Mouse (Mus musculus): ENCODE results near the gene Tle4. TPM values are rescaled to one million over a fixed set of nuclear protein-coding genes. Genes with fewer than 3 reads are reported as not detected.

Tle4 gene
- total and polyA plus RNA-seq, 3 experiments, result 18.9 to 27.7 (median 23.4) TPM

- Histone ChIP-seq H3K27me3 (replicated peaks) (no peaks in the 10 kb centered on the region), H3K4me2 (ENCODE audit: insufficient read depth, low read depth, poor library complexity, severe bottlenecking) (no peak overlapping the region), H3K9ac (ENCODE audit: insufficient read depth, low read depth) (no peak overlapping the region), H3K4me3 (replicated peaks in 1 of 3; ENCODE audit: low read depth in 2 of 3, low read length in 2 of 3, poor library complexity in 1 of 3) (no peak overlapping the region), H3K79me2 (replicated peaks; ENCODE audit: control insufficient read depth, extremely low read depth, insufficient read depth, poor library complexity, severe bottlenecking) (peaks cover 57% of the 10 kb centered on the region), H3K9me3 (replicated peaks; ENCODE audit: low read length) (no peaks in the 10 kb centered on the region), H3K4me1 (ENCODE audit: control insufficient read depth in 1 of 2, insufficient read depth in 2 of 2) (peaks cover 3 to 25% of the 10 kb centered on the region in 2 experiments; a peak in 2 of 4 replicates), H3K27ac (ENCODE audit: insufficient read depth, low read depth) (no peak overlapping the region), H3K36me3 (replicated peaks in 1 of 2; ENCODE audit: control insufficient read depth in 1 of 2, insufficient read depth in 1 of 2, low read length in 1 of 2) (peaks cover 16 to 54% of the 10 kb centered on the region in 2 experiments)
- in situ Hi-C loops (cut with MboI; ENCODE audit: low pct_ligation_motif_present, low pct_unique_long_range_greater_than_20kb, low sequenced_read_pairs), result loop anchor here (25.0 kb wide), 1 partner anchor 589 kb away; no protein-coding TSS in a partner anchor
- no peak for DNase-seq (ENCODE audit: extremely low read depth)
- dilution Hi-C loops (cut with MboI; ENCODE audit: extremely low pct_ligation_motif_present, extremely low pct_unique_long_range_greater_than_20kb, low sequenced_read_pairs), result no loop called here
- TF ChIP-seq EP300 (IDR thresholded peaks at IDR 0.05; ENCODE audit: low read length) (no peak), ZC3H11A (IDR thresholded peaks at IDR 0.05; ENCODE audit: low read depth, low read length) (no peak), MAFK (IDR thresholded peaks at IDR 0.05; ENCODE audit: insufficient replicate concordance, low read length) (no peak), ZNF384 (IDR thresholded peaks at IDR 0.05; ENCODE audit: low read depth, low read length) (no peak), POLR2A (IDR thresholded peaks at IDR 0.05; ENCODE audit: low read depth, low read length) (no peak), SIN3A (IDR thresholded peaks at IDR 0.05; ENCODE audit: low read length) (no peak), MYC (IDR thresholded peaks at IDR 0.05; ENCODE audit: low read depth, low read length) (no peak), JUND (conservative IDR thresholded peaks at IDR 0.05; ENCODE audit: low read depth, low read length) (no peak)
Measured at GRCm38 (mm10) chr19:14576311-14576710, 21.5 kb downstream of the Tle4 start.

- Histone ChIP-seq H3K27me3 (replicated peaks) (no peaks in the 10 kb centered on the region), H3K9ac (ENCODE audit: insufficient read depth, low read depth) (no peak overlapping the region), H3K79me2 (replicated peaks; ENCODE audit: control insufficient read depth, extremely low read depth, insufficient read depth, poor library complexity, severe bottlenecking) (peaks cover 62% of the 10 kb centered on the region), H3K27ac (ENCODE audit: insufficient read depth, low read depth) (no peak overlapping the region), H3K36me3 (replicated peaks in 1 of 2; ENCODE audit: control insufficient read depth in 1 of 2, insufficient read depth in 1 of 2, low read length in 1 of 2) (peaks cover 5 to 30% of the 10 kb centered on the region in 2 experiments), H3K9me3 (replicated peaks; ENCODE audit: low read length) (no peaks in the 10 kb centered on the region), H3K4me1 (ENCODE audit: control insufficient read depth in 1 of 2, insufficient read depth in 2 of 2) (peaks cover 0 to 58% of the 10 kb centered on the region in 2 experiments; a peak in 2 of 4 replicates), H3K4me3 (replicated peaks in 1 of 3; ENCODE audit: low read depth in 2 of 3, low read length in 2 of 3, poor library complexity in 1 of 3) (no peak overlapping the region), H3K4me2 (ENCODE audit: insufficient read depth, low read depth, poor library complexity, severe bottlenecking) (no peak overlapping the region)
- dilution Hi-C loops (cut with MboI; ENCODE audit: extremely low pct_ligation_motif_present, extremely low pct_unique_long_range_greater_than_20kb, low sequenced_read_pairs) (no loop called here), in situ Hi-C loops (cut with MboI; ENCODE audit: low pct_ligation_motif_present, low pct_unique_long_range_greater_than_20kb, low sequenced_read_pairs) (no loop called here)
- no peak for TF ChIP-seq ZC3H11A (IDR thresholded peaks at IDR 0.05; ENCODE audit: low read depth, low read length)
- no peak for TF ChIP-seq CHD1 (IDR thresholded peaks at IDR 0.05; ENCODE audit: low read depth, low read length)
- no peak for DNase-seq (ENCODE audit: extremely low read depth)
Measured at GRCm38 (mm10) chr19:14568879-14569278, 29.0 kb downstream of the Tle4 start.

GRCm38 (mm10) chr19:14567081-14567480 is 30.8 kb downstream of the Tle4 start:
- Histone ChIP-seq H3K9ac (ENCODE audit: insufficient read depth, low read depth) (no peak overlapping the region), H3K79me2 (replicated peaks; ENCODE audit: control insufficient read depth, extremely low read depth, insufficient read depth, poor library complexity, severe bottlenecking) (peaks cover 62% of the 10 kb centered on the region), H3K4me2 (ENCODE audit: insufficient read depth, low read depth, poor library complexity, severe bottlenecking) (no peak overlapping the region), H3K4me1 (ENCODE audit: control insufficient read depth in 1 of 2, insufficient read depth in 2 of 2) (peaks cover 0 to 68% of the 10 kb centered on the region in 2 experiments; a peak in 3 of 4 replicates), H3K27ac (ENCODE audit: insufficient read depth, low read depth) (no peak overlapping the region), H3K9me3 (replicated peaks; ENCODE audit: low read length) (no peaks in the 10 kb centered on the region), H3K36me3 (replicated peaks in 1 of 2; ENCODE audit: control insufficient read depth in 1 of 2, insufficient read depth in 1 of 2, low read length in 1 of 2) (peaks cover 5 to 34% of the 10 kb centered on the region in 2 experiments), H3K4me3 (replicated peaks in 1 of 3; ENCODE audit: low read depth in 2 of 3, low read length in 2 of 3, poor library complexity in 1 of 3) (no peak overlapping the region), H3K27me3 (replicated peaks) (no peaks in the 10 kb centered on the region)
- in situ Hi-C loops (cut with MboI; ENCODE audit: low pct_ligation_motif_present, low pct_unique_long_range_greater_than_20kb, low sequenced_read_pairs), result no loop called here
- no peak for DNase-seq (ENCODE audit: extremely low read depth)
- dilution Hi-C loops (cut with MboI; ENCODE audit: extremely low pct_ligation_motif_present, extremely low pct_unique_long_range_greater_than_20kb, low sequenced_read_pairs), result no loop called here
- no peak for TF ChIP-seq CHD2 (IDR thresholded peaks at IDR 0.05; ENCODE audit: low read length)
- TF ChIP-seq JUN (IDR thresholded peaks at IDR 0.05; ENCODE audit: insufficient read depth, low read depth, low read length), result no peak
- TF ChIP-seq IRF4 (IDR thresholded peaks at IDR 0.05; ENCODE audit: low read depth, low read length), result no peak
- TF ChIP-seq POLR2A (IDR thresholded peaks at IDR 0.05; ENCODE audit: low read depth, low read length), result no peak
- TF ChIP-seq ZMIZ1 (IDR thresholded peaks at IDR 0.05; ENCODE audit: low read depth, low read length), result no peak
- TF ChIP-seq ETS1 (conservative IDR thresholded peaks at IDR 0.05; ENCODE audit: low read depth, low read length), result no peak
- no peak for TF ChIP-seq UBTF (IDR thresholded peaks at IDR 0.05; ENCODE audit: low read depth, low read length)
